Mouse (Mus musculus): ENCODE measurements around the gene Zfp810.

Gene Zfp810

GRCm38 (mm10) chr9:22259184-22260091, 48.0 kb downstream of the Zfp810 start, which contains the start of gene Zfp599:
Gene Zfp599 (minus strand): TSS chr9:22259895.
- peak; percentile 56 to 75 for DNase-seq

GRCm38 (mm10) chr9:22258784-22259183, 48.7 kb downstream of the Zfp810 start:
- no peak for DNase-seq

- no peak for DNase-seq
Measured at GRCm38 (mm10) chr9:22256579-22256978, 50.9 kb downstream of the Zfp810 start.

- DNase-seq = no peak
Measured at GRCm38 (mm10) chr9:22244242-22244641, 63.2 kb downstream of the Zfp810 start.

DNA sequence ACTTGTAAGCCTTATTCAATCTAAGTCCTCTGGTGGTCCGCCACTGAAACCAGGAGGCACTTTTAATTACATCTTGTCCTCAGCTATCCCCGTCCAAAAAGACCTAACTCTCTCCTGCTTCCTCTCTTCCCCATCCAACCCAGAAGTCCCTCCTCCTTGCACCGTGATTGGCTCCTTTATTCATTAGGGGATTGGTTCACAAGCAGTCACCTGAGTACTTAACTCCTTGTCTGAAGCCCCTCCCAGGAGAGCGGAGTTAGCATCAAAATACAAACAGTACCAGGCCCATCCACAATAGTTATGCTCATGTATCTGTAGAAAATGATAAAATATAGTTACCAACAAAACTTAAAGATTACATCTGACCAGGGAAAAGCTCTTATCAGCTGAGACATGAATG, 67.4 kb downstream of the Zfp810 start:
- DNase-seq = no peak

DNA sequence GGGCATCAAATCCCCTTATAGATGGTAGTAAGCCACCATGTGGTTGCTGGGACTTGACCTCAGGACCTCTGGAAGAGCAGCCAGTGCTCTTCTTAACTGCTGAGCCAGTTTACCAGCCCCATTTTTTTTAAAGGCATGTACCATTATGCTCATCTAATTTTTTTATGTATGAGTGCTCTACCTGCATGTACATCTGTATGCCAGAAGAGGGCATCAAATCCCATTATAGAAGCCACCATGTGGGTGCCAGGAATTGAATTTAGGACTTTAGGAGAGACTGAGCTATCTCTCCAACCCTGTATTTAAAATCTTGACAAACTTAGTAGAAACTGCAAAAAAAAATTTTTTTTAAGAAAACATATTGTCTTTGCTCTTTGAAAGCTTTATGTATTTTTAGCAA, 76.9 kb downstream of the Zfp810 start:
- DNase-seq = no peak

GRCm38 (mm10) chr9:22230061-22230460, 77.4 kb downstream of the Zfp810 start:
- no peak for DNase-seq

DNA sequence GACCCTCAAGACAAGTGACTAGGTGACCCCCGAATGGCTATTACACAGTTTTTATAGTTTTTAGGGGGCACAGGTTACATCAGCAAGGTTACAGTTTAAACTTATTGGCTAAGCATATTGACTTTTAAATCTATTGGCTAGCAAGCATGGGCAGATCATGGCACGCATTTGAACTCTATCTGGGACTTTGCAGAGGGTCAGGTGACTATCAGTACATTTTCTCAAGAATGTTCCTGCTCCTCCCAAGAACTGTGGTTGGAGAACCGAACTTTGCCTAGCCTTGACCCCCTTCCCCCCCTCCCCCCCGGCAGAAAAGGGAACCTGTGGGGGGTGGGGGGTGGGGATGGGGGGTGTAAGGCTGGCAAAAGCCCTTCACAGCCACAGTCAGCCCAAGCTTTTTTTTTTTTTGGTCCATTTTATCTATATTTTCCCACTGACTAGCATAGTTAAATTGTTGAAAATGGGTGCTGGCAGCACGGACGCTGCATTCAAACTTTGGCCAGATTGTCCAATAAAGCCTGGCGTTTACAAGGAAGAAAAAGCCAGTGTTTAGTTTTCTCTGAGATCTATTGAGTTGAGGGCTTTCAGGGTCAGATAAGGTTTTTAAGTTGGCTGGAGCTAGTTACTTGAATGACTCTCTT, 77.9 kb downstream of the Zfp810 start:
- DNase-seq = no peak

- DNase-seq = peak in 1 of 2 experiments; percentile 8
Measured at GRCm38 (mm10) chr9:22226846-22227245, 80.6 kb downstream of the Zfp810 start.
